ENCODE assay signal across 10 mouse cellular contexts in the genomic region with DNA sequence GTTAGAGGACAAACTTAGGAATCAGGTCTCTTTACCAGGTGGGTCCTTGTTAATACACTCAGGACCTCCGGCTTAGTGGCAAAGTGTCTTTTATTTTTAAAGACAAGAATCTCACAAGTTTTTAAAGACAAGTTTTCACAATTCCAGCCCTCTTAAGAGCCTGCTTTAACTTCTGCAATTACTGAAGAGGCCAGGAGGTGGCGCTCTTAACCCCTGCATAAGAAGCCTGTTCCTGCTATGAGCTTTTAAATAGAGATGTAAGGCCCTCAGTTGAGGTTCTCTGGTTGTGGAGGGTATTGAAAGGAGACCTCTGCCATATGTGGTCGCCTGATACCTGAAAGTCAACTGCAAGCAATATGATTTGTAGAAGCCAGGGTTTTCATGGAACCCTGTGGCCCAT. TPM values are rescaled to one million over a fixed set of nuclear protein-coding genes. Genes with fewer than 3 reads are reported as not detected.
DNase-seq lines count a peak whose midpoint lies in the region; ATAC-seq and TF ChIP-seq lines count a peak whose summit lies in the region.
"Had no signal": no experiment of that assay in that cellular context is flagged by ENCODE, and none has a peak within 500 bp of the region (broad histone marks: within the 10 kb centered on the region; RNA-seq: fewer than 3 reads in every experiment).

No protein-coding gene starts in this region.

- no peak for TF ChIP-seq POLR2A in brain, embryonic 14.5 days (IDR thresholded peaks at IDR 0.05; ENCODE audit: borderline replicate concordance, extremely low read depth, insufficient read depth, insufficient read length, poor library complexity, severe bottlenecking)
- no peak for TF ChIP-seq POLR2A in limb, embryonic 14.5 days (IDR thresholded peaks at IDR 0.05; ENCODE audit: borderline replicate concordance, extremely low read depth, insufficient read depth, insufficient read length)

- peaks cover 43% of the 10 kb centered on the region for H3K36me3 ChIP-seq in limb, embryonic 14.5 days (ENCODE audit: control insufficient read depth, insufficient read depth, low read length)

- peak; percentile 87 for TF ChIP-seq CTCF in left cerebral cortex, adult 2 months (IDR thresholded peaks at IDR 0.05)
- peak; percentile 63; the same call in 1 of the 2 replicates for TF ChIP-seq CTCF in brain, embryonic 14.5 days (IDR thresholded peaks at IDR 0.05; ENCODE audit: borderline replicate concordance, extremely low read depth, insufficient read depth, insufficient read length)

- no peak overlapping the region for H3K27ac ChIP-seq in left cerebral cortex, adult 2 months
- no peak overlapping the region for H3K27ac ChIP-seq in limb, embryonic 14.5 days (replicated peaks; ENCODE audit: low read depth, low read length)

- intact Hi-C loops in left cerebral cortex, adult 2 months (cut with DNase I): loop anchor here (5.0 kb wide), 1 partner anchor 166 kb away; no protein-coding TSS in a partner anchor
- intact Hi-C loops in gastrocnemius, postnatal 14 days (cut with DNase I; ENCODE audit: low total_unique reads): no loop called here

- no peak overlapping the region for H3K9ac ChIP-seq in limb, embryonic 14.5 days (ENCODE audit: low read depth, low read length, severe bottlenecking)

- no peak overlapping the region for H3K4me2 ChIP-seq in limb, embryonic 14.5 days (replicated peaks; ENCODE audit: low read depth, low read length, severe bottlenecking)

- 59% methylated on average over 3 of the region's 3 CpGs for WGBS in limb, embryonic 14.5 days

- H3K27me3 ChIP-seq in limb, embryonic 14.5 days (ENCODE audit: control insufficient read depth, insufficient read depth, low read length): no peaks in the 10 kb centered on the region

- H3K4me3 ChIP-seq in left cerebral cortex, adult 2 months: no peak overlapping the region
- no peak overlapping the region for H3K4me3 ChIP-seq in limb, embryonic 14.5 days (replicated peaks; ENCODE audit: low read length)

- ATAC-seq in limb, embryonic 14.5 days (ENCODE audit: low FRiP score, low read depth): no peak

- H3K4me1 ChIP-seq in limb, embryonic 14.5 days (ENCODE audit: control insufficient read depth, insufficient read depth, low read length): no peaks in the 10 kb centered on the region

- H3K9me3 ChIP-seq in limb, embryonic 14.5 days (ENCODE audit: control insufficient read depth, low read length): no peaks in the 10 kb centered on the region

- DNase-seq in adrenal gland, adult (ENCODE audit: inconsistent age in 2 of 2, low spot score in 1 of 2): peak; percentile 42 to 81
- DNase-seq in adrenal gland, adult 8-10 months: no peak
- peak; percentile 48 to 63 for DNase-seq in left cerebral cortex, adult 2 months (ENCODE audit: extremely low spot score in 1 of 2, low spot score in 2 of 2)
- DNase-seq in left cerebral cortex, adult 8-10 months (ENCODE audit: low spot score in 2 of 2): no peak
- DNase-seq in brain, embryonic 14.5 days (ENCODE audit: low read depth): peak; percentile 84
- peak; percentile 40 for DNase-seq in gastrocnemius, postnatal 14 days
- peak; percentile 13 for DNase-seq in limb, embryonic 14.5 days (ENCODE audit: low spot score)
- DNase-seq in retina, postnatal 7 days (ENCODE audit: low read depth, low spot score): peak; percentile 38

RNA-seq across cellular contexts. Expression of a gene that starts 10.7 kb away (rescaled TPM):
- total RNA-seq in adrenal gland, adult 8-10 months (2022): 10 to 100 TPM; 43.3 to 47.8 (median 45.5) TPM
- 10 to 100 TPM; 45.0 to 51.0 TPM for total RNA-seq in left cerebral cortex, adult 2 months (2021)
- total RNA-seq in left cerebral cortex, adult 8-10 months (2022): 10 to 100 TPM; 41.8 to 48.2 (median 46.0) TPM
- polyA plus RNA-seq in brain, embryonic 14.5 days (2012; rRNA removed): 41.4 and 54.5 TPM in 2 replicates
- 10 to 100 TPM; 17.5 to 25.5 TPM for total RNA-seq in gastrocnemius, postnatal 14 days (2021)
- polyA plus RNA-seq in limb, embryonic 14.5 days (2012; rRNA removed): 40.5 and 64.1 TPM in 2 replicates
- polyA plus RNA-seq in limb, embryonic 14.5 days (2014; fragmentation: Nextera tagmentation; extraction: Ambion mirVana): 73.5 and 74.7 TPM in 2 replicates

RNA-seq across cellular contexts. Expression of a gene that starts 41.3 kb away (rescaled TPM):
- total RNA-seq in adrenal gland, adult 8-10 months (2022): 100 to 1,000 TPM in 2 of 4 experiments, 10 to 100 TPM in 2; 55.5 to 115 (median 89.6) TPM
- total RNA-seq in left cerebral cortex, adult 2 months (2021): 100 to 1,000 TPM; 111 to 117 TPM
- total RNA-seq in left cerebral cortex, adult 8-10 months (2022): 100 to 1,000 TPM; 110 to 132 (median 120) TPM
- 404 and 531 TPM in 2 replicates for polyA plus RNA-seq in brain, embryonic 14.5 days (2012; rRNA removed)
- 10 to 100 TPM; 26.2 to 28.5 TPM for total RNA-seq in gastrocnemius, postnatal 14 days (2021)
- polyA plus RNA-seq in limb, embryonic 14.5 days (2012; rRNA removed): 412 and 480 TPM in 2 replicates
- 93.8 and 108 TPM in 2 replicates for polyA plus RNA-seq in limb, embryonic 14.5 days (2014; fragmentation: Nextera tagmentation; extraction: Ambion mirVana)

RNA-seq across cellular contexts. Expression of a gene that starts 41.7 kb away (rescaled TPM):
- total RNA-seq in adrenal gland, adult 8-10 months (2022): 10 to 100 TPM; 27.8 to 37.8 (median 34.3) TPM
- 10 to 100 TPM; 29.0 to 31.8 TPM for total RNA-seq in left cerebral cortex, adult 2 months (2021)
- 10 to 100 TPM; 25.7 to 29.7 (median 26.8) TPM for total RNA-seq in left cerebral cortex, adult 8-10 months (2022)
- 24.0 and 30.1 TPM in 2 replicates for polyA plus RNA-seq in brain, embryonic 14.5 days (2012; rRNA removed)
- total RNA-seq in gastrocnemius, postnatal 14 days (2021): 10 to 100 TPM; 11.2 to 11.5 TPM
- polyA plus RNA-seq in limb, embryonic 14.5 days (2012; rRNA removed): 61.5 and 76.4 TPM in 2 replicates
- polyA plus RNA-seq in limb, embryonic 14.5 days (2014; fragmentation: Nextera tagmentation; extraction: Ambion mirVana): 40.5 and 50.5 TPM in 2 replicates

RNA-seq across cellular contexts. Expression of a gene that starts 45.4 kb away (rescaled TPM):
- total RNA-seq in adrenal gland, adult 8-10 months (2022): 10 to 100 TPM in 2 of 4 experiments, under 1 TPM in 2; 0.28 to 43.1 (median 15.1) TPM
- total RNA-seq in left cerebral cortex, adult 2 months (2021): not detected
- not detected for total RNA-seq in left cerebral cortex, adult 8-10 months (2022)
- not detected in 2 replicates for polyA plus RNA-seq in brain, embryonic 14.5 days (2012; rRNA removed)
- total RNA-seq in gastrocnemius, postnatal 14 days (2021): not detected
- polyA plus RNA-seq in limb, embryonic 14.5 days (2012; rRNA removed): 0.15 TPM in 1 of 2 replicates, not detected in the other
- polyA plus RNA-seq in limb, embryonic 14.5 days (2014; fragmentation: Nextera tagmentation; extraction: Ambion mirVana): 0.68 and 0.85 TPM in 2 replicates
- polyA plus RNA-seq: heart, embryonic 16.5 days; neural tube, embryonic 14.5 days had no signal

Comparison
In these comparisons a context has a peak if more than half of its experiments do, and no peak if none do; other contexts are left out.
1. DNase-seq: peak in adrenal gland, adult (2 of 2), left cerebral cortex, adult 2 months (2 of 2), brain, embryonic 14.5 days (single experiment), gastrocnemius, postnatal 14 days (single experiment), limb, embryonic 14.5 days (single experiment) and retina, postnatal 7 days (single experiment); none in adrenal gland, adult 8-10 months (single experiment) and left cerebral cortex, adult 8-10 months (0 of 2).